Mouse (Mus musculus): ENCODE data around the gene Arhgap17. TPM values are rescaled to one million over a fixed set of nuclear protein-coding genes. Genes with fewer than 3 reads are reported as not detected.

The Arhgap17 gene
- total RNA-seq, 2 experiments from 2014 or later = 33.6 to 40.6 TPM

- DNase-seq = no peak
Observed at GRCm38 (mm10) chr7:123341896-123342295, 27.8 kb downstream of the Arhgap17 start.

DNA sequence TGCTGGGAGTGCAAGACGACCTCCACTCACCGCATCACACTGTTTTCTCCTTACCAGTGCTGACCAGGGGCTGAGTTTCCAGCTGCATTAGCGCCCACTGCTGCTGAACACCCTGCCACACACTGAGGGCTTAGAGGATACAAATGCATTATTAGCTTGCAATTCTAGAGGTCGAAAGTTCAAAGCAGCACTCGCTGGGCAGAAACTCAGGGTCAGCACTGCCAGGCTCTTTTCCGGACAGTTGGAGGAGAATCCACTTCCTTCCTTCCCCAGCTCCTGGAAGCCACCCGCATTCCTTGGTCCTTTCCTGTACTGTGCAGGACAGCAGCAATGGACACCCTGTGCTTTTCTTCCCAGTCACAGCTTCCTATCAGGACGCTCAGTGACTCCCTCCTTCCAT lies 31.4 kb downstream of the Arhgap17 start:
- no peak for DNase-seq

GRCm38 (mm10) chr7:123336322-123336721 lies 33.4 kb downstream of the Arhgap17 start:
- no peak for DNase-seq

- DNase-seq = no peak
Observed at GRCm38 (mm10) chr7:123330506-123330905, 39.2 kb downstream of the Arhgap17 start.

- no peak for DNase-seq
Observed at GRCm38 (mm10) chr7:123327909-123328308, 41.8 kb downstream of the Arhgap17 start.

GRCm38 (mm10) chr7:123326901-123327300 lies 42.8 kb downstream of the Arhgap17 start:
- DNase-seq = no peak

GRCm38 (mm10) chr7:123326062-123326461 lies 43.7 kb downstream of the Arhgap17 start:
- no peak for DNase-seq

DNA sequence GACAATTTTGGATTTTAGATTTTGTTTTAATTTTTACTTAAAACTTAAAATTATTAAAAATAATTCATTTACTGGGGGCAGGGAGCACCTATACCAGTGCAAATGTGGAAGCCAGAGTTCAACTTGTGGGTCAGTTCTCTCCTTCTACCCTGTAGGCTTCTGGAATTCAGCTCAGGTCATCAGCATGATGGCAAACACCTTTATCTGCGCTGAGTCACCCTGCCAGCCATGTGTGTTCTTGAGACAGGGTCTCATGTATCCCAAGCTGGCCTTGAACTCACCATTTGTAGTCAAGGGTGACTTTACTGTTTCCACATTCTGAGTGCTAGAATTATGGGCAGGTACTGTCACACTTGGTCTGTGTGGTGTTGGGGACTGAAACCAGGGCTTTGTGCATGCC lies 45.6 kb downstream of the Arhgap17 start:
- DNase-seq = no peak

GRCm38 (mm10) chr7:123323388-123323787 lies 46.3 kb downstream of the Arhgap17 start:
- DNase-seq = no peak

- no peak for DNase-seq
Observed at GRCm38 (mm10) chr7:123322452-123323121, 47.1 kb downstream of the Arhgap17 start.

DNA sequence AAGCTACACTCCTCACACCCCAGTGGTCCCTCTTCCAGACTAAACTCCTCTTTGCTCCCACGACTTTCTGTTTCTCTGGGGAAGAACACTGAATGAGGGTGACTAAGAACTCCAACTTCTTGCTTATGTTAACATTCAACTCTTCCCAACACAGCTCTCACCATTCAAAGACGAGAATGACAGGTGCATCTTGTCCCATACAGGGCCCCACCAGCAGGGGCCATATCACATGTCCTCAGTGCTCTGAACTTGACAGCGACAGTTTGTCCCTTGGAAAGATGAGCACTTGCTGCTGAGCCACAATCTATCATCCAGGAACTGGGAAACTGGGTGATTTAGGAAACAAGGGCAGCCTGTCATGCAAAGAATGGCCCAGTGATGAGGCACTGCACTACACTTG lies 57.0 kb downstream of the Arhgap17 start:
- DNase-seq = no peak

- peak; percentile 23 for DNase-seq
Observed at GRCm38 (mm10) chr7:123311836-123312235, 57.9 kb downstream of the Arhgap17 start.

DNA sequence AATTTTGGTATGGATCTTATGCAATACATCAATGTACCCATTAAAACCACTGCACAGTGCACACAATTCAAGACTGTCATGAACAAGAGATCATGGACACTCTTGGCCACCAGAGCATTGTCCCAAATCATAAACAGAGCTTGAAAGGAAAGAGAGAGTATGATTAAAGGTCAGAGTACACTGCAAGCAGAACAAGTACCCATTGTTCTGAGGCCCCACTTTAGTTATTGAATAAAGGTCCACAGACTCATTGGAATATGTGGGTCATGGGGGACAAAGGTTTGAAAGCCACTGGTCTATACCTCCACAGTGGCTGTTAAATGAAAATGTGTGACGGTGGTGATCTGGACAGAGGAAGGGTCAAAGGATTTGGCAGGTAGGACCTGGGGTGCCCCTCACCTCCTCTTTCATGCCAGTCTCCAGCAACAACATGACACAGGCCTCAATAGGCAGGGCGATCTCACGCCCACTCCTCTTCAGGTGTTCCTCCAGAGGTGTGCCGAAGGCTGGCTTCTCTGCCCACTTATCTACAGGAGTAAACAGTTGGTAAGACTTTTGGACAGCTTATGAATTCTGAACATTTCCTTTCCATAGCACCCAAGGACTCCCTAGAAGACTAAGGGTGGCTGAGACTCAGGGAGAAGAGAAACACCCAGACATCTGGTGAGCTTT lies 61.7 kb downstream of the Arhgap17 start:
- DNase-seq = no peak

DNA sequence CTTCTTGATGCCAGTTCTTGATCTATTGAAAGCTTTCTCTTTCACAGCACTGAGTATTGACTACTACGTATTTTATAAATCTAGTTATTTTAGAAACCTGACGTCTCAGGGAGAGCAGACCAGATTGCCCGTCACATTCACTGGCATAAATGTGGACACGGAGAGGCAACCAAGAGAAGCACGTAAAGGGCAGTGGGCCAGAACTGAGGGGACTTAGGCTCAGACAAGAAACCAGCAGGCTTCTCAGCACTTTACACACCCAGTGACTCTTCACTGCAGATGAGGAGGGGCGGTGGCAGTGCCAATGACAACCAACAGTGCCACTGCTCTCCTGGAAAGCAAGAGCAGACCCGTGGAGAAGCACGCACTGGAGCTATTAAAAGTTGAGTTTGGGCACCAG lies 62.5 kb downstream of the Arhgap17 start:
- DNase-seq = no peak

- no peak for DNase-seq
Observed at GRCm38 (mm10) chr7:123305397-123305796, 64.3 kb downstream of the Arhgap17 start.

DNA sequence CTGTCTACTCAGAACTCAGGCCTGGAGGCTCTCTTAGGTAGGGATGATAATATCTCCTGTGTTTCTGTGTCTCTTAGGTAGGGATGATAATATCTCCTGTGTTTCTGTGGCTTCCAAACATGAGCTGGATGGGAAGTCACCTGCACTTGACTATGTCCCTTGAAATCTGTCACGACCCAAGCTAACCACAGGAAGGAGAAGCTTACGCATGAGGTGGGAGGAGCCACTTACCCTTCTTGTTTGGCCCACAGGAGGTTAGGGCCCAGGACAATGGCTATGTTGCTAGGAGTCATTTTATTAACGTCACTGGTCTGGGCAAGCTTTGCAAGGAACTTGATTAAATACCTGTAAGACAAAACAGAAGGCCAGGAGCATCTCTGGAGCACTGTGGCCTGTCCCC lies 69.5 kb downstream of the Arhgap17 start:
- no peak for DNase-seq

DNA sequence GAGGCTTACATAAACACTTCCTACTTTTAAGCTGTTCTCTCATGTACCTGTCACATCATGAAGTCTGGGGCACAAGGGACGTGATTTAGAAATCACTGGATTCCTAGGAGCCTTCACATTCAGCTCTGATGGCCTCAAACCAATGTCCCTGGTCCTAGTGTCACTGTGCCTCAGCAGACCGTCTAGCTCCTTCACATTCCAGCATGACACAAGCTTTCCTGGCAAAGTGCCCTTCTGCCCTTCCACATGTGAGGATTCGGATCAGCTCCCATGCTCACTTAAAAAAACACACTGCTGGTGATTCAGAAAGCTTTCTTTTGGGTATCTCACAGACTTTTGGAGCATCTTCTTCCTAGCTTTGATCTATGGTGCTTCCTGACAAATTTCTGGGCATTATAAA lies 71.5 kb downstream of the Arhgap17 start:
- peak; percentile 76 for DNase-seq

- DNase-seq = no peak
Observed at GRCm38 (mm10) chr7:123296097-123296496, 73.6 kb downstream of the Arhgap17 start.

- no peak for DNase-seq
Observed at GRCm38 (mm10) chr7:123295423-123295822, 74.3 kb downstream of the Arhgap17 start.

DNA sequence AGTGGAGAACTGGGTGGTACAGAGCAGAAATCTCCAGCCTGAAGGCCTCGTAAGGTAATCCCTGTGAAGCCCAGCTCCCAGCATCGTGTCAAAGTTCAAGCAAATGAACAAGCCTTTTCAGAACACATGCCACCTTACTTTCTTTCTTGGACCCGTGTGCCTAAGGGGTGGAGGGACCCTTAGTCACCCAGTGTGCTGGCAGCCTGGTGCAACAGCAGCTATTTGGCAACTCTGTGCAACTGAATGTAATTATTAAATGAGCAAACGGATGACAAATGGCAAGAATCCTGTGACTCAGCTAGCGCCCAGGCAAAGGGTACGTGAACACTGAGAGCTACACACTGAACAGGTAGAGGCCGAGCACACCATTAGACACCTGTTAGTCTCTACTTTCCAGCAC lies 75.8 kb downstream of the Arhgap17 start:
- DNase-seq = peak; percentile 24

GRCm38 (mm10) chr7:123291942-123292341 lies 77.8 kb downstream of the Arhgap17 start:
- DNase-seq = no peak

GRCm38 (mm10) chr7:123289176-123289575 lies 80.5 kb downstream of the Arhgap17 start:
- no peak for DNase-seq

GRCm38 (mm10) chr7:123287903-123288302 lies 81.8 kb downstream of the Arhgap17 start:
- no peak for DNase-seq

DNA sequence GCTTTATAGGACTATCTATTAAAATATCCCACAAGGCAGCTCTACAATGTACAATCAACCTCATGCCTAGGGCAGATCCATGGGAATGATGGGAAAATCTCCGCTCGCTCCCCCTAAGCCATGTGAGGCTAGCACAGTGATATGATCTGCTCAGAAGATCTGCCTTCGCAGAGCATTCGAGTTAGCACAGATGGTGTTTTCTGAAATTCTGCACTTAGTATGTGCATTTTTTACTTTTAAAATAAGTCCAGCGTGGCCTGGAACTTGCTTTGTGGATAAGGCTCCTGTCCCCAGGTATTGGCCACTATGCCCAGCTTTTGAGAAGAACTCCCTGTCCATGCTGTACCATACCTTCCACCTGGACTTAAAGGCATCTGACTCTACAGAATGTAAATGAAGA lies 83.8 kb downstream of the Arhgap17 start:
- no peak for DNase-seq
